Mouse (Mus musculus) adrenal gland, postnatal 36 days (tissue): ENCODE results near the gene Zfp366. TPM values are rescaled to one million over a fixed set of nuclear protein-coding genes. Genes with fewer than 3 reads are reported as not detected.
"Not testable (repeated sequence)": the region's sequence is repeated elsewhere in the genome, so short reads cannot be mapped to it uniquely, and the experiment has no call there.

Experiments
- DNase-seq, 2 experiments: peaks; one replicate each; pipeline ENCODE4 v3.0.0; 2021; ENCODE audit warnings: mixed read lengths in 1 of 2
- long read RNA-seq, 2 experiments: library from polyadenylated mRNA; stranded (forward); transcript quantifications; one replicate each; pipeline ENCODE4 v2.0.0; 2021; ENCODE audit warnings: borderline sequencing depth in 2 of 2
- total RNA-seq, 2 experiments: library from RNA; stranded (reverse); gene quantifications; 2 replicates each; pipeline ENCODE4 v1.2.3; 2021

Zfp366 gene
- 10 to 100 TPM in 1 of 2 experiments, 1 to 10 TPM in 1; 3.4 to 10.1 TPM for total RNA-seq
- long read RNA-seq, experiment 1, partial matches to known transcripts, result 0 of 2 reads
- long read RNA-seq, experiment 1, other reads (novel, unspliced or antisense), result 2 of 2 reads
- long read RNA-seq, experiment 2, result 0 reads

DNA sequence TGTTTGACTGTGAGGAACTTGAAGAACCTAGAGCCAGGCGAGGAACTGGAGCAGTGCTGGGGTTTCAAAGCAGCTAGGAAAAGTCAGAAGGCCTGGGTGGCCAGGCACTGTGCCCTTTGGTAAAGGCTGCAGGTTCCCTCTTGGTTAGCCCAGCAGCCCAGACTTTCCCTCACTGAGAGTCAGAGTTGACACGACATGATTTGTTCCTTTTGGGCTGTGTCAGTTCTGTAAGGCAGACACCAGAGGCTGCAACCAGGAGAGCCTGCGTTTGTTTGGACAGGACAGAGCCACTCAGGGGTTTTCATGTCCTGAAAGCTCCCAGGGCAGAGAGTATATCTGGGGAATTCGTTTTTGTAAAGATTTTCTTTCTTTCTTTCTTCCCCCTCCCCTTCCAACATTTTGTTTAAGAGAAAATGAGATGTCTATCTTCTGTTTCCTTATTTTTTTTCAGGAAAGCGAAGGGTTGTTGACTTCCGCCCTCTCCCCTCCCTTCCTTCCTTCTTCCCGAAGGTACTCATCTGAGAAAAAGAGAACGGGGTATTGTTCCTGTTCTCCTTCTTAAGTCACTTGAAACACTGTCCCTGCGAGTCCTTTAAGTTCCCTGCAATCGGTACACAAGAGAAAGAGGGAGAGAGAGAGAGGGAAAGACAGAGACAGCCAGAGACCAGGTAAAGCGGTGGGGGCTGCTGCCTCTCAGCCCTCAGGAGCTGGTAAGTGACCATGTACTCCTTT lies at the start of gene Zfp366:
Gene Zfp366 (plus strand): TSS at position 669 of the 732 bp plus-strand sequence.
- no peak for DNase-seq

DNA sequence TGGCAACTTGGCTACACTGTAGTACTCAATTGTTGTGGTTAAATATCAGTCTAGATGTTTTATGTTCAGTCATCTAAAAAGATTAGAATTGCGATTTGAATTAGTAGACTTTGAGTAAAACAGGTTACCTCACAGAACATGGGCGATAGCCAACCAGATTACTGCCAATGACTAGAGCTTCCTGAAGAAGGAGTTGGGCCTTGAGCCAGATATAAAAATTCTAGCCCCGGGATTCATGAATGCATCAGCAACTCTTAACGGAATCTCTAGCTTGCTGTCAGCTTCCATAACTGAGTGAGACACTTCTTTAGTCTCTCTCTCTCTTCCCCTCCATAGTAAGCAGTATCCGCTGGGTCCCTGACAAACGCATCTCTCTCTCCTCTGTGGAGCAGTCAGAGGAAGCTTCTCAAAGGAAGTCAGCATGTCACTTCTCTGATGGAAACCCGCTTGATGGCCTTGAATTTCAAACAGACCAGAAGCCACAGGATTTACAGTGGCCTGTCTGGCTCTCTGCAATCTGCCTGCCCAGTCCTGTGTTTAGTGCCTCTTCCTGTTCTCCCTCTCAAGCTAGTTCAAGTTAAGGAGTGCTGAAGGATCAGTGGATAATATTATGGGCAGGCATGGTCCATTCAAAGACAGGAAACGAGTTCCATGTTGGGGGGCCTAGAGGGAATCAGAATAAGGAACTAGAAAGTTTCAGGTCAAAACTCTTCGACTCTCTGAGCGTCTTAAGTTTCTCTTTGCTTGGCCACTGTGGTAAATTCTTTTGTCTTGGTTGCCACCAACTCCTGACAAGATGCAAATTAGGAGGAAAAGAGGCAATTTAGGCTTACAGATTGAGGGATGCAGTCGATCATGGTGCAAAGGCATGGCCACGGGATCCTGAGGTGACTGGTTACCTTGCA lies 46.0 kb upstream of the Zfp366 start:
- DNase-seq, result no peak

DNA sequence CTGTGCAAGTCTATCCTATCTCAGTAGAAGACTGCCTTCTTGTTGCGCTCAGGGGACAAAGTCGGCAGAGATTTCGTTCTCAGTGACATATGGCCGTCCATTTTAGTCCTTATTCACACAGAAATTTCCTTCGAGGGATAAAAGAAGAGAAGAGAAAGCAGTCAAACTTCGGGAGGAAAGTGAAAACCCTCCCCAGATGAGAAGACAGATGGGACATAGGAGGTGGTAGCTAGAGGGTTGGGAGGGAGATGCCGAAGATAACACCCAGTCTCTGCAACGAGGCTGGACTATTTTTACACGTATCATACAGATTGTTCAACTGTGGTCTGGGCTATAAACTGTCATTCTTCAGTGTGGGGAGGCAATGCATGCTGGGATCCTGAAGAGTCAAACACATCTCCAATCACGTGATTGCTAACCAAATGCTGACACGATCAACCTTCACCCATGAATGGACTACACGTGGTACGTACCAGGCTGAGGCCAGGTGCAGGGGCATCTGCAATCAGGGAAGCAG lies 38.2 kb upstream of the Zfp366 start:
- DNase-seq, result no peak

DNA sequence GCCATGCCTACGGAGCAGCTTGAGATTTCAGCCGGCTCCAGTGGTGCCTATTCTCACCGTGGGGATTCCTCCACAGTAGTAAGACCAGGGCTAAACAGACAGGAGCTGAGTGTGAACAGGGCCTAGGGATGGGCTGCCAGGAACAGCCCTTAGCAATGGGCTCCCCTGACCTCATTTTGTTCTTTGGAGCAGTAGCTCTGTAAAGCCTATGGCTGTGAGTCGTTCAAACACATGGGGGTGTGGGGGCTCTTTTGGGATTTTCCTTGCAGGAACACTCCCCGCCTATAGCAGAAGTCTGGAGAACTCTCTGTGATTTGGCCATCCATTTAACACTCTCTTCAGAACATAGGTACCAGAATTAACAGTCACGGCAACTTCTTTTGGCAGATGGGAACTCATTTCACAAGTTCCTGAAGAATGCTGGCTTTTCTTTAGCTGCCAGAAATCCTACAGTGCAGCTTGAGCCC lies 36.9 kb upstream of the Zfp366 start:
- DNase-seq, result no peak

DNA sequence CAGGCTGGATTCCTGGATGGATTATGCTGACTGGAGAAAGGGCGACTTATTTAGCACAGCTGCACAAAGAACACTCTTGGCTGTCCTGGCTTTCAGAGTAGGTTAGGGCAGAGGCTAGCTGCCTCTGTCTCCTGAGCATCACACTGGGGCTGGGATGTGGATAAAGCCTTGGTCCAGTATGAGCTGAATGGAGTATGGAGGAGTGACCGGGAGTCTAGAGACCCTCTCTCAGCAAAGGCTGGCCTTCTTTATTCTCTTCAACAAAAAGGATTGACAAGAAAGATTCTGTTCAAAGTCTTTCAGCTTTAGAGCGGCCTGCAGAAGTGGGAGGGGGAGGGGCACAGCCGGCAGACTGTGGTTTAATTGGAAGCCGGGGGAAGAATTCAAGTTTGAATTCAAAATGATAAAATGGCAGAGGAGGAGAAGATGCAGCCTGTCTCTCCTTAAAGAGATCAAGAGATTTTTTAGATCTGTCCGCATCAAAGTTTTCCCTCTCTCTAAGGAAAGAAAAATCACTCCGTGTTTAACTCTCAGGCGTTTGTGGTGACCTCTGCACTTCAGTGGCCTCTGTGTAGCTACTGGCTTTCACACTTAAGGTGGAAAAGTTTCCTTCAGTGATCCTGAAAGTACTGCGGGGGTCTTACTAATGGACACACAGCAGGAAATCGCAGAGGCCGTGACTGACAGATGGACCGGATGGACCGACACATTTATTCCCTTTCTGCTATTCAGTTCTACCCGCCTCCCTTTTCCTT lies 34.9 kb upstream of the Zfp366 start:
- DNase-seq, result no peak

DNA sequence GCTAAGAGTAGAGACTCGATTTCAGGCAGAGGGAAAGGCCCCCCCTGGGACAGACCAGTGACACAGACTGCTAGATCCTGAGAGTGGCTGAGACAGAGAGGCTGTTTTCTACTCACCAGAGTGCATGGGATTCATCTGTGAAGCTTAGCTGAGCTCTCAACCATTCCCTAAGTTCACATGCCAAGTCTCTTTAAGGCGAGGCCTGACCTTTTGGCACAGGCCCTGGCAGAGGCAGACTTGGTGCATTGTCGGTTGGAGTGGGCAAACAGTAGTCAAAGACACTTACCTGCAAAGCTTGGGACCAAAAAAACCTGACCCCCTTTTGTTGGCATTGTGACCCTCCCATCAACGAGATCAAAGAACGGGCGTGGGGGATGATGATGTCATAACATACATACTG lies 34.0 kb upstream of the Zfp366 start:
- no peak for DNase-seq

DNA sequence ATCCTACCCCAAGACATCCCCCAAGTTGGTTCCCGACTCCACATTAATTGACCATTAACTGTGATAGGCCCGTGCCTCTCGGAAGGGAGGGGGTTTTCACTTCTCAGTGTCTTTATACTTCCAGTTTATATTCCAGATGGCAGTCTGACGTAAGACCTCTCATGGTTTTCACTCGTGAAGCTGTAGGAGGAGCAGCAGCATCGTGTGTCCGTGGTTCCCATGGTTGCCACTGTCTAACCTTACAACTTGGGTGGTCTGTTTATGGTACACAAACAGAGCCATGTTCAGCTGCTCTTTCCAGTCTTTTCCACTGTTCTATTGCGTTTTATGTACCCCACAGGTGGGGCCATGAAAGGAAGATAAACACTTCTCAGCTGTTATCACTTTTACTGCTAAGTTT lies 33.5 kb upstream of the Zfp366 start:
- no peak for DNase-seq

DNA sequence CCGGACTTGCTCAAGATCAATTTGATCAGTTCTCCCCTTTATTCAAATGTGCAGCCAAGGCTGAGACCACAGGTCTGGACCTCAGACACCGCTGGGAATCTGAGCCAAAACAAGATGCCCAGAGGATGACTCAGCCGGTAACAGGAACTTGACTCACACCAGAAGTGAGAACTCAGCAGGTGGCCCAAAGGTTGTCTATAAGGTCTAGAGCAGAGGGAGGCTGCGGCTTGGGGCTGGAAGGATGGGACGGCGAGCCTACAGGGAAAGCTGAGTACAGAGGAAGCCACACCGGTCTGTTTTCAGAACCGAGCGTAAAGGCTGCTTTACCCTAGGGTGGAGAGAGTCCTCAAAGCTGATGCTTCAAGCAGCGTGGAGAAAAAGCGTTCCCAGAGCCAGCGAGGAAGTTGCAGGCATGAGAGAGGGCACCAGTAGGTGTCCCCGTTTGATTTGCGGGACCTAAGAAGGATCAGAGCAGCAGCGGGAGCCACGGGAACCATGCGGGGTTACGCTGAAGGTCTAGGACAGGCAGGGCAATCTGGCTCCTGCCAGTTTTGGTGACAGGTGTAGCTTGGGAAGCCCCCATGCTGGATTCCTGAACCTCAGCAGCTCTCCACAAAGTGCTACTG lies 32.2 kb upstream of the Zfp366 start:
- peak; percentile 39 to 52 for DNase-seq

DNA sequence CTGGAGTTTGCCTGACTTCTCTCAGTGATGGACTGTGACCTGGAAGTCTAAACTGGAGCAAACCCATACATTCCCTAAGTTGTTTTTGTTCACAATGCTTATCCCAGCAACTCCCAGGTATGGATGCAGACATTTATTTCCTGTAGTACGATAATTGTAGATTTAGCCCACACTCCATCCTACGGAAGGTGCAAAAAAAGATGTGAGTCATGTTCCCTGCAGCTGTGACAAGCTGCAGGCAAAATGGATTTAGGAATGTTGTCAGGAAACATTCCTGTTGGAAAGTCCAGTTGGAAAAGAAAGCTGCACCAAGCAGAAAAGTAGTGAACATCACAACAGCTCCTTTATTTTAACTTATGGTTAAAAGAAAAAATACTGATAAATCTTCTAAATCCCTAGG lies 26.9 kb upstream of the Zfp366 start:
- DNase-seq, result no peak

DNA sequence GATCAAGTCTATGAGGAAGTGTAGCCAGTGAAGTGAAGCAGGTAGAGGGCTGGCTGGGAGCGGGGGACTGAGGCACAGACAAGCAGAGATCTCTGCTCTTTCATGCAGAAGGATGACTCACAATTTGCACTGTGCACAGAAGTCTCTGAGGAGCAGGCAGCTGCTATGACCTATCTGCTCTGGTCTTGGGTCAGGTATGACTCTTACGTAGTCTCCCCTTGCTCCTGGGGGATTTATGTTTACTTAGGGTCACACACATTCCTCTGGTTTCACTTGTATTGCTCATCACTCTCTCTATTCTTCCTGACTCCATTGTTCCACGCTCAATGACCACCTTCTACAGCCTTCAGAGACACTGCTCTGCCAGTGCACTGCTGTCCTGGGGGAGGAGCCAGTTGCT lies 25.9 kb upstream of the Zfp366 start:
- DNase-seq, result no peak

DNA sequence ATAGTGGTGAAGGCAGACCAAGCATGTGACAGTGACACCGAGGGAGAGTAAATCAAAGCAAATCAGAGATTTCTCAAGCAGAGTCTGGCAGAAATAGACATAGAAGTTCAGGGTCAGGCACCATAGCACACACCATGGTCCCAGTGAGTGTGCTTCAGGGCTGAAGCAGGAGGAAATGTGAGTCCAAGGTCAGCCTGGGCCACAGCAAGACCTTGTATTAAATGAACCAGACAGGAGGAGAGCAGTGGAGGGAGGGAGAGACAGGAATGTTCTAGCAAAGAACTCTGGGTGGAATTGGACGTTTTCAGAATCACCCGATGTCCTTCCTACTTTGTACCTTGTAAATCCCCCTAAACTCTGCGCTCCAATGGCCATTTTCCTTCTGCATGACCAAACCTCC lies 21.6 kb upstream of the Zfp366 start:
- DNase-seq, result peak; percentile 75 to 79

DNA sequence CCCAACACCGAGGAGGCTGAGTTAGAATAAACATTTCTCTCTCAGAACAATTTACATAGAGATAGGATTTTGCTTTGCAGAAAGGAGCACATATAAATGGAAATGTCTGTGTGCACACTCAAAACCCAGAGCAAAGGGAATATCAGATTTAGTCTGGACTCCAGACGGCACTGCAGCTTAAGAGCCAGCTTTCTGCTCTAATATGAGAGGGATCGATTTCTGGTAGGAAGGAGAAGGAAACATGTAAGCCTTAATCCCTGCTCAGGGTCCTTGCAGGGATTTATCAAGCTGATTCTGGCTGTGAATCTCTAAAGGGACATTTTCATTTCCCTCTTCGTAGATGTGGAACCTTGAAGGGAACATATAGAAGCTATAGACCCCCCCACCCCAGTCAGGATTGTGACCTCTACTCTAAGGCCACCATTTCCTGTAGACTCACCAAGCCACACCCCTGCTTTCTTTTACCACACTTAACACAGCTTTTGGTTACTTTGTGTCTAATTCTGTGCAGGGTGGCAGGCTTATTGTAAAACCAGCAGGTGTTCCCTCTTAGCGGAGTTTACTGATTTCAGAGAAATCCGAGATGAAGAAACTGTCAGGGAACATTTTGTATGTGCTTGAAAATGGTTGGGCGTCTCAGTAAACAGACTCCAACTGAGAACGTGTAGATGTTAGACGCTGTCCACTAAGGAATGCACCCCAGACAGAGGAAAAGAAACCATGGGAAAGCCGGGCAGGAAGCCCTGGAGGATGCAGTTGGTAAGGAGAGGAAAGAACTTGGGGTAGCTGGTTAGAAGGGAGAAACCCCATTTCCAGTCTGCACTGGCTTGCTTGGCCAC lies 20.9 kb upstream of the Zfp366 start:
- DNase-seq, result no peak

DNA sequence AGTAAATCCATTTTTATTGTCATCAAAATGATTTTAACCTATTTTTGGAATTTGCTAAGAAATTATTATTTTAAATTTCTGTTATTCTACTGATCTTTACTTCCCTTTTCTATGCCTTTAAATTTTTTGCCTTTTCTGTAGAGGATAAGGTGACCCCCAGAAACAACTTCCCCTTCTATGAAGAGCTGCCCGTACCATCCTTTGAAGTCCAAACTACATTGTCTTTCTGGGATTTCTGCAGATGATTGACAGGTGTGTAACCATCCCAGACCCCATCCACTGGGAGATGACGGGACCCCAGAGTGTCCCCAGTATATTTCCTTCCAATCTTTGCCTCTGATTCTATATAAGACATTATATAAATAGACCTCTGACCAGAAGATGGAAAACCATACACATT lies 20.3 kb upstream of the Zfp366 start:
- DNase-seq, result no peak

DNA sequence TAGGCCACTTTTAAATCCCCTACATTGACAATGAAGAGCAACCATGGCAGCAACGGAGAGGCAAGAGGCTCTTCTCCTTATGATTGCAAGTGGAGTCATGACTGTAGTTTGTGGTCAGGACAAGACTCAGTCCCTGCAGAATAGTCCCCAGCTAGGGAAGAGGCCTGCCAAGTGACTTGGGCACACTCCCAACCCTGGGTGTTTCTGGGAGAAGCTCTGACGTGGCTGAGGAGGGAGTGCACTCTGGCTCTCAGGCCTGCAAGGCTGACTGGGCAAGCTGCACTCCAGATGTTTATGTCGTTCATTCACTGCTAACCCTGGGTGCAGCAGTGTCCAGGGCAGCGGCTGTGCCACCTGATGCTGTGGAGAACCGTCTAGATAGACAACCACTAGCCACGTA lies 15.2 kb upstream of the Zfp366 start:
- peak; percentile 86 to 88 for DNase-seq

DNA sequence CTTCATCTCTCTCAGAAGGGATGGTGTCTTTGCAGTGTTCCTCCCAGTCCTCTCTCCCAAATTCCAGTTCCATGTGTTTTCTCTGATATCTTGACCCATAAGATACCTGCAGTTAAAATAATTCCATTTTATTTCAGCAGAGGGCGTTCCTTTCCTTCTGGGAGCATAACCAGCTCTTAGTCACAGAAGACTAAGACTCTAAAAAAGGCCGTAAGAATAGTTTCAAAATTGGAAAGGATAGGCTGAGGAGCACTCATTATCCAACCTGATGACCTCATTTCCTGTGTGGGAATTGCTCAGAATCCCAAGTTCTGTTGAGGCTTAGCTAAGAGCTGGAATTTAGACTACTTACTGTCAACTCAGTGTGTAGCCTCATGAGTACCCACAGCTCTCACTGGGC lies 14.3 kb upstream of the Zfp366 start:
- no peak for DNase-seq

DNA sequence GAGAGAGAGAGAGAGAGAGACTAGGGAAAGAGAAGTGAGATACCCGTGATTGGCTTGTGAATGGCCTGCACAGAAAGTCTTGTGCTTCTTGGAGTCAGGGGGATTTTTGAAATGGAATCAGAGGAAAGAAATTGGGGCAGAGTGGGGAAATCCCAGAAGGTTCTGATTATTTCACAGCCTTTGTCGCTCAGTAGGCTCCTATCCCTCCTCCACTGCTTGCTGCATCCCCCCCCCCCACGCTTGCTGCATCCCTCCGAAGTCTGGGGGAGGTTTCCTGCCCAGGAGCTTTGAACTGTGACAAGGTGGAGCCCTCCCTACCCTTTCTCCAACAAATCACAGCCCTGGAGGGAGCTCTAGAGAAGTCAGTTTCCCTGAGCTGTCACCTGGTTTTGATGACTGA lies 10.8 kb upstream of the Zfp366 start:
- DNase-seq, result no peak

DNA sequence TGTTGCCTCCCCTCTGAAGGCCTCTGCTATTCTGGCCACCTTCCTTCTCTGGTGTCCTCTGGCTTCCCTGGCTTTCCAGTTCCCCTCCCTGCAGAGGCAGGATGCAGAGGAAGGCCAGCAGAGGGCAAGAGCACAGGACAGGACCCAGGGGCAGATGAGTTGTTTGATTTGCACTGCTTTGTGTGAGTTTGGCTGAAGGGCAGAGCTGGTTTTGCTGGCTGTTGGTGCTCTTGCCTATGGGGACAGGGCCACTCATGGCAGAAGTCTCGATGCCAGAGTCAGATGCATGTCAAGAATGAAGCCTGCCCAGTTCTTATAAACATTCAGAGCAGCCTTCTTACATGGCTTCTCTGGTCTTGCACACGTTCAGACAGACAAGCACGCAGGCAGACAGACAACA lies 1.8 kb upstream of the Zfp366 start:
- DNase-seq, result not testable (repeated sequence)

DNA sequence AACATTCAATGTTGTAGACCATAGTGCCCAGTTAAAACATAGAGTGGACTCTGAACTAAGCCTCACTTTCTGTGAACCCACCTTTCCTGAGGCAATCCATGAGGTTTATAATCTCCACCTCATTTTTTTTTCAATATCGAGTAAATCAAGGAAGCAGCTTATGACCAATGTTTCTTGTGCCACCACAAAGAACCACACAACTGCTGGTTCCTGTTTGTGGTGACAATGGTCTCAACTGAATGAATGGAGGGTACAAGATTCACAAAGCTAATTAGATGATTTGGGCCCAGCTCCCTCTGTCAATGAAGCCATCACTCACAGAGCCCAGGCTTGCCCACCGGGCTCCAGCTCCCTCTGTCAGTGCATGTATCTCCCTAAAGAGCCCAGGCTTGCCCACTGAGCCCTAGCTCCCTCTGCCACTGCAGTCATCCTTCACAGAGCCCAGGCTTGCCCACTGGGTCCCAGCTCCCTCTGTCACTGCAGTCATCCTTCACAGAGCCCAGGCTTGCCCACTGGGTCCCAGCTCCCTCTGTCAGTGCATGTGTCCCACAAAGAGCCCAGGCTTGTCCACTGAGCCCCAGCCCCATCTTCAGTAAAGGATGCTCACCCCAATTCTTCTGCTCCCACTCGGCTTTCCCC lies 1.2 kb upstream of the Zfp366 start:
- DNase-seq, result no peak

DNA sequence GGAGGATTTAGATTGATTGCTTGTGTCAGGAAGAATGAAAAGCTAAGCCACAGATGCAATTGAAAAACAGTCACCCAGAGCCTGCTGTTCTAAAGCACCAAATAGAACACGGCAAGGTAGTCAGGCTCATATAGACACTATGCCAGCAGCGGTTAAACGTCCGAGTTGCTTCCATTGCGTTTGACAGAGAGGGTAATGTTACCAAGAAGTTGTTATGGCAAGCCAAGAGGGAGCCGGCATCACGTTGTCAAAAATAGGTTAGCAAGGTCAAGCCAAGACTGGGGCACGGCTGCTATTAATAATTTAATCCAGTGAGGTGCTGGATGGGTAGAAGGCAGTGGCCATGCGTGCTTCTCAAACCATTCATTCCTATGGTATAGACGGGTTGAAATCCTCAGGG lies 950 bp downstream of the Zfp366 start:
- DNase-seq, result no peak
